Mouse (Mus musculus): ENCODE data around the gene Vmn2r115.
"Not testable (repeated sequence)": the region's sequence is repeated elsewhere in the genome, so short reads cannot be mapped to it uniquely, and the experiment has no call there.

Gene Vmn2r115

GRCm38 (mm10) chr17:23343441-23343840 lies at the start of gene Vmn2r115:
Gene Vmn2r115, plus strand, starts transcription at chr17:23343741.
- DNase-seq (ENCODE audit: low spot score in 2 of 2), result not testable (repeated sequence)

- DNase-seq (ENCODE audit: low spot score in 2 of 2), result not testable (repeated sequence)
Measured at GRCm38 (mm10) chr17:23312437-23312836, 31.1 kb upstream of the Vmn2r115 start, which contains the start of gene Vmn2r114. Gene Vmn2r114, minus strand, starts transcription at chr17:23312537.

- no peak for DNase-seq (ENCODE audit: low spot score in 2 of 2)
Measured at GRCm38 (mm10) chr17:23330657-23331056, 12.9 kb upstream of the Vmn2r115 start.

GRCm38 (mm10) chr17:23351644-23352043 lies 8.1 kb downstream of the Vmn2r115 start:
- no peak for DNase-seq (ENCODE audit: low spot score in 2 of 2)

GRCm38 (mm10) chr17:23384304-23384703 lies 40.8 kb downstream of the Vmn2r115 start, which contains the start of gene Vmn2r116:
Gene Vmn2r116, plus strand, starts transcription at chr17:23384604.
- not testable (repeated sequence) for DNase-seq (ENCODE audit: low spot score in 2 of 2)
